Mouse (Mus musculus) testis, adult 2 months (tissue): Measurements from ENCODE around the gene Etv5.

Experiments
- CTCF ChIP-seq: fragments of 200-500 bp; IDR thresholded peaks from 2 replicates; pipeline ENCODE4 v1.5.1; 2012; ENCODE audit warnings: low read depth, mild to moderate bottlenecking, inconsistent platforms, low read length, moderate library complexity; ENCODE audit not compliant: control insufficient read depth, insufficient read depth, insufficient replicate concordance
- POLR2A ChIP-seq: fragments of 200-500 bp; IDR thresholded peaks from 2 replicates; pipeline ENCODE4 v1.6.1; 2012; ENCODE audit warnings: low read depth, mild to moderate bottlenecking, inconsistent platforms, low read length, moderate library complexity; ENCODE audit not compliant: control insufficient read depth

GRCm38 (mm10) chr16:22417931-22418330 is 21.6 kb downstream of the Etv5 start:
- TF ChIP-seq CTCF (no peak), POLR2A (no peak)
